Mouse (Mus musculus) stomach, embryonic 14.5 days (tissue): ENCODE measurements around the gene Iqschfp. TPM values are rescaled to one million over a fixed set of nuclear protein-coding genes. Genes with fewer than 3 reads are reported as not detected.

Experiments
- ATAC-seq: fragments of 200-750 bp; cut with Nextera tagmentation; 2 replicates; pipeline ENCODE4 v1.8.0; 2017; ENCODE audit warnings: low read depth, moderate TSS enrichment; ENCODE audit not compliant: insufficient number of reproducible peaks, insufficient read depth, low FRiP score
- H3K27ac ChIP-seq: fragments of 300-500 bp; sonication (generic); 2 replicates; pipeline ENCODE4 v1.5.1; 2014; ENCODE audit warnings: mild to moderate bottlenecking, low read length, moderate library complexity, mixed read lengths
- H3K27me3 ChIP-seq: fragments of 300-500 bp; sonication (generic); 2 replicates; pipeline ENCODE4 v1.6.1; 2014; ENCODE audit warnings: low read length, control low read depth, mixed read lengths; ENCODE audit not compliant: control insufficient read depth, insufficient read depth
- H3K36me3 ChIP-seq: fragments of 300-500 bp; sonication (generic); 2 replicates; pipeline ENCODE4 v1.6.1; 2014; ENCODE audit warnings: mild to moderate bottlenecking, control low read depth, low read length, moderate library complexity, mixed read lengths; ENCODE audit not compliant: control insufficient read depth, insufficient read depth
- H3K4me1 ChIP-seq: fragments of 300-500 bp; sonication (generic); 2 replicates; pipeline ENCODE4 v1.6.1; 2014; ENCODE audit warnings: low read length, control low read depth, mixed read lengths; ENCODE audit not compliant: control insufficient read depth, insufficient read depth
- H3K4me2 ChIP-seq: fragments of 300-500 bp; sonication (generic); replicated peaks from 2 replicates; pipeline ENCODE4 v1.6.1; 2014; ENCODE audit warnings: low read depth, low read length, control low read depth
- H3K4me3 ChIP-seq: fragments of 300-500 bp; sonication (generic); 2 replicates; pipeline ENCODE4 v1.5.1; 2014; ENCODE audit warnings: low read depth, low read length, control low read depth
- H3K9ac ChIP-seq: fragments of 300-500 bp; sonication (generic); replicated peaks from 2 replicates; pipeline ENCODE4 v1.6.1; 2014; ENCODE audit warnings: low read depth, mild to moderate bottlenecking, control low read depth, low read length, moderate library complexity, mixed read lengths
- H3K9me3 ChIP-seq: fragments of 300-500 bp; sonication (generic); 2 replicates; pipeline ENCODE4 v1.6.1; 2016; ENCODE audit warnings: low read depth, low read length, control low read depth; ENCODE audit not compliant: control insufficient read depth
- WGBS: fragments of 180-500 bp; shearing (Covaris S2); extraction: QIAGEN DNeasy Blood & Tissue Kit; methylation state at CpG from one replicate; pipeline ENCODE4 v1.1.7; 2014; 5-methylcytosine and 5-hydroxymethylcytosine counted together
- polyA plus RNA-seq: library from polyadenylated mRNA; unstranded; fragments of >200 nt; fragmentation: Nextera tagmentation; extraction: Ambion mirVana; gene quantifications from 2 replicates; pipeline ENCODE4 v1.2.1, GENCODE M21; 2014

The Iqschfp gene
- polyA plus RNA-seq, 1 experiment from 2014 or later, result 0.20 TPM

DNA sequence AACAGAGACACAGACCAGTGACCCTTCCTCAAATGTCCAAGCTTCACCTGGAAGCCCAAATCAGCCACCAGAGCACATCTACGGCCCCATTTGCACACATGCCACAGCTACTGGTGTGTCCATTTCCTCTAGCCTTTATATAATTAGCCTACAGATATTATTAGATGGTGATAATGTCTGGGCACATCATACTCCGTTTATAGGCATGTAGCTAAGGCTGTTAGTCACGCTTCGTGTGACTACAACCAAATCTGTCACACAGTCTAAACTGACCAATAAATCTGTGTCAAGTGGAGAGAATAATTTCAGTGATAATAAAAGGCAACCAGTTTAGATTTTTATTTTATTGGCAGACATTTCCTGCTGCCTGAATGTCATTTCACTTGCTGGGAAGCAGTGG is 511.3 kb downstream of the Iqschfp start:
- Histone ChIP-seq H3K9ac (no peak overlapping the region), H3K4me1 (no peaks in the 10 kb centered on the region), H3K4me2 (no peak overlapping the region), H3K36me3 (no peaks in the 10 kb centered on the region), H3K27me3 (no peaks in the 10 kb centered on the region), H3K4me3 (no peak overlapping the region), H3K27ac (no peak overlapping the region), H3K9me3 (no peaks in the 10 kb centered on the region)
- ATAC-seq, result no peak
- WGBS, result 88% methylated on average over 4 of the region's 4 CpGs

GRCm38 (mm10) chr3:68403783-68404217 is 511.8 kb downstream of the Iqschfp start:
- no peaks in the 10 kb centered on the region for H3K36me3 ChIP-seq
- WGBS, result 79% methylated on average over 2 of the region's 2 CpGs
- no peaks in the 10 kb centered on the region for H3K9me3 ChIP-seq
- no peak overlapping the region for H3K4me3 ChIP-seq
- ATAC-seq, result no peak
- H3K27ac ChIP-seq, result no peak overlapping the region
- H3K4me1 ChIP-seq, result no peaks in the 10 kb centered on the region
- H3K27me3 ChIP-seq, result no peaks in the 10 kb centered on the region
- H3K4me2 ChIP-seq, result no peak overlapping the region
- H3K9ac ChIP-seq, result no peak overlapping the region

GRCm38 (mm10) chr3:68405724-68406123 is 513.7 kb downstream of the Iqschfp start:
- no peak overlapping the region for H3K4me3 ChIP-seq
- no peaks in the 10 kb centered on the region for H3K27me3 ChIP-seq
- no peak overlapping the region for H3K9ac ChIP-seq
- no peak overlapping the region for H3K27ac ChIP-seq
- WGBS, result 68% methylated on average over 5 of the region's 5 CpGs
- ATAC-seq, result no peak
- no peaks in the 10 kb centered on the region for H3K9me3 ChIP-seq
- no peaks in the 10 kb centered on the region for H3K36me3 ChIP-seq
- H3K4me1 ChIP-seq, result no peaks in the 10 kb centered on the region
- no peak overlapping the region for H3K4me2 ChIP-seq

DNA sequence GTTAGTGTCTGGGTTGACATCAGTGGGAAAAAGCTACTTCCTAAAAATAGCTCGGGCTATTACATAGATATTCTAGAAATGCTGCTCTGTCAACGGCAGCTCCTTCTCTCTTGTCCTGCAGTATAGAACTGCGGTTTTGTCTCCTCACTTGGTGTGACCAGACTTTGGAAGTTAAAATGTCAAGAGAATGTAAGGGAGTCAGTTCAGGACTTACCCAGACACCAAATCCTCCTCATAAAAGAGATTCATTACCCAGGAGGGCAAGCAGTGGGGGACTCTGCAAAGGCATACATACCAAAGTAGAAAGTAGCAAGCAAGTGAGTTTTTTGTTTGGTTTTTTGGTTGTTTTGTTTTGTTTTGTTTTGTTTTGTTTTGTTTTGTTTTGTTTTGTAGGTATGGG is 520.2 kb downstream of the Iqschfp start:
- Histone ChIP-seq H3K9ac (no peak overlapping the region), H3K36me3 (no peaks in the 10 kb centered on the region), H3K27ac (no peak overlapping the region), H3K9me3 (no peaks in the 10 kb centered on the region), H3K4me3 (no peak overlapping the region), H3K27me3 (no peaks in the 10 kb centered on the region), H3K4me2 (no peak overlapping the region), H3K4me1 (no peaks in the 10 kb centered on the region)
- WGBS, result 73% methylated on average over 3 of the region's 3 CpGs
- ATAC-seq, result no peak

DNA sequence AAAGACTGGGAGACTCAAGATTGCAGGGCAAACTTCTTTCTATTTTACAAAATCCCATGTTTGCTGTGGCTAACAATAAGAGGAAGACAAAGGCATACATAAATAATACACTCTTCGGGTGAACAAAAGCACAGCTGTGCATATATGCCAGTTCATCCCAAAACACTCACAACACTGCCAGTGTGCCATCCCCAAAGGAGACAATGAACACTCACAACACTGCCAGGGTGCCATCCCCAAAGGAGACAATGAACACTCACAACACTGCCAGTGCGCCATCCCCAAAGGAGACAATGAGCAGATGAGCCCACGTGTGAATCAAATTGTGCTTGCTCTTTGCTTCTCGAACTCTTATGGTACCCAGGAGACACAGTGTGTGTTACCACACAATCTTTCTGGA is 527.8 kb downstream of the Iqschfp start:
- ATAC-seq, result no peak
- Histone ChIP-seq H3K4me1 (no peaks in the 10 kb centered on the region), H3K4me2 (no peak overlapping the region), H3K4me3 (no peak overlapping the region), H3K36me3 (no peaks in the 10 kb centered on the region), H3K27ac (no peak overlapping the region), H3K9ac (no peak overlapping the region), H3K9me3 (no peaks in the 10 kb centered on the region), H3K27me3 (no peaks in the 10 kb centered on the region)
- WGBS, result 78% methylated on average over 4 of the region's 4 CpGs

GRCm38 (mm10) chr3:68420927-68421326 is 528.9 kb downstream of the Iqschfp start:
- Histone ChIP-seq H3K4me1 (no peaks in the 10 kb centered on the region), H3K27me3 (no peaks in the 10 kb centered on the region), H3K9ac (no peak overlapping the region), H3K4me2 (no peak overlapping the region), H3K4me3 (no peak overlapping the region), H3K27ac (no peak overlapping the region), H3K36me3 (no peaks in the 10 kb centered on the region), H3K9me3 (no peaks in the 10 kb centered on the region)
- 74% methylated on average over 2 of the region's 2 CpGs for WGBS
- ATAC-seq, result no peak

DNA sequence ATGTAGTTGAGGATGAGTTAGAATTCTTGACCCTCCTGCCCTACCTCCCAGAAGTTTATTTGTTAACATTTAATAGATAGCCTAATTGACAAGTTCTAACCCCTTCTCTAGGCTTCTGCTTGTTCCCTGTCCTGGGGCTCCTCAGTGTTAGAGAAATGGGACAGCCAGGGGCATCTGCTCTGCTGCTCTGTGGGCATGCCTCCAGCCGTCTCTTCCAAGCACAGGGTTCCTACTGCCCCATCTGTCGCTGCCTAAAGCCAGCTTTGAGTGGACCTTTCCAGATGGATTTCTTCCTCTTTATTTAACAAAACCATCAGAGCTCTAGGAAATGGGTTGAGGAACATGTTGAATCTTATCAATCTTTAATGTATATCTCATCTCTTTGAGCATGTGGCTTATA is 529.8 kb downstream of the Iqschfp start:
- Histone ChIP-seq H3K27me3 (no peaks in the 10 kb centered on the region), H3K4me3 (no peak overlapping the region), H3K4me1 (no peaks in the 10 kb centered on the region), H3K36me3 (no peaks in the 10 kb centered on the region), H3K27ac (no peak overlapping the region), H3K9me3 (no peaks in the 10 kb centered on the region), H3K9ac (no peak overlapping the region), H3K4me2 (no peak overlapping the region)
- 53% methylated on average over 2 of the region's 2 CpGs for WGBS
- no peak for ATAC-seq

DNA sequence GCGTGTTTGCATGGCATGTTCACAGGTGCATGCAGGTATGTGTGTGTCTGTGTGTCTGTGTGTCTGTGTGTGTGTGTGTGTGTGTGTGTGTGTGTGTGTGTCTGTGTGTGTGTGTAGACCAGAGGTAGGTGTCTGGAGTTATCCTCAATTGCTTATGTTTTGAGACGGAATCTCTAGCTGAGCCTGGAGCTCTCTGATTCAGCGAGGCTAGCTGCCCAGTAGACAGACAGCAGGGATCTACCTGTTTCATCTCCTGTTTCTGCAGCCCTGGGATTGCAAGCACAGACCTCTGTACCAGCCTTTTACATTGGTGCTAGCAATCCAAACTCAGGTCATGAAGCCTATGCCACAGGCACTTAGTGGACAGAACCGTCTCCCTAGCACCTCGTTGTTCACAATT is 536.0 kb downstream of the Iqschfp start:
- Histone ChIP-seq H3K36me3 (no peaks in the 10 kb centered on the region), H3K27me3 (no peaks in the 10 kb centered on the region), H3K4me2 (no peak overlapping the region), H3K9ac (no peak overlapping the region), H3K4me3 (no peak overlapping the region), H3K27ac (no peak overlapping the region), H3K9me3 (no peaks in the 10 kb centered on the region), H3K4me1 (no peaks in the 10 kb centered on the region)
- ATAC-seq, result no peak
- 81% methylated on average over 5 of the region's 5 CpGs for WGBS

- H3K4me1 ChIP-seq, result no peaks in the 10 kb centered on the region
- no peaks in the 10 kb centered on the region for H3K27me3 ChIP-seq
- H3K36me3 ChIP-seq, result no peaks in the 10 kb centered on the region
- H3K9ac ChIP-seq, result no peak overlapping the region
- no peak for ATAC-seq
- 71% methylated on average over 7 of the region's 7 CpGs for WGBS
- H3K9me3 ChIP-seq, result no peaks in the 10 kb centered on the region
- no peak overlapping the region for H3K4me2 ChIP-seq
- H3K27ac ChIP-seq, result no peak overlapping the region
- H3K4me3 ChIP-seq, result no peak overlapping the region
Observed at GRCm38 (mm10) chr3:68434435-68434834, 542.4 kb downstream of the Iqschfp start.
